Mouse (Mus musculus) yolk sac, embryonic 10.5 days (tissue): ENCODE results near the gene Cacna1d.

ENCODE experiments used
- DNase-seq: peaks from one replicate; pipeline ENCODE4 v3.0.0-alpha.2; 2017; ENCODE audit warnings: low spot score

Gene Cacna1d

DNA sequence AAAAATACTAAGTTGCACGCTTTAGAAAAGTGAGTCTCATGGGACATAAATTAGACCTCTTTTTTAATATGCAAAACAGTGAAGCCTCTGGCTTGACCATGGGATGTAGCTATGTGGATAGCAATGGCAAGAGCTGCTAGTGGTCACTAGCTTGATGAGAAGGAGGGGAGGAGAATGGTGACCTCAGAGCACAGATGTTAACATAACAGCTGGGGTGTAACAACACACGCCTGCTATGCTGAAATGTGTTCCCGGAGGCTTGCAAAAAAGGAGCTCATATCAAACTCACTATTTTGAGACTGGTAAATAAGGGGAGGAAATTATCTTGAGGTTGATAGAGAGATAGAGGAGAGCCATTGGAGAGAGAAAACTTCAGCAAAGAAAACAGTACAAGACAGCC lies 32.4 kb downstream of the Cacna1d start:
- no peak for DNase-seq

DNA sequence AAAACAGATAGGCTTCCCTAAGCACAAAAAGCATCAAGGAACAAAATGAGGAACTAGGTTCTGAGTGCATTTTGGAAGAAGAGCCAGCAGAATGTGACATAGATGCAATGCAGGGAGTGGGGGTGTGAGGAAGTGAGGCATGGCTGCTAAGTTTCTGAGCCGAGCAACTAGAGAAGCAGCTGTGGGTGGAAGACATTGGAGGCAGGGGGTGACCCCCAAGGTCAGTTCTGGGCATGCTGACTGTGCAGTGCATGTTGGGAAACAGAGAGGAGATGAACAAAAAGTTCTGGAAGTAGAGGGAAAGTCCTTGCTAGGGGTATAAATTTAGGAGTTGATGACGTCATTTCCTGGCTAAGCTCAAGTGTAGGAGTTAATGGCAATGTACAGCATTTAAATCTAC lies 33.4 kb downstream of the Cacna1d start:
- no peak for DNase-seq

DNA sequence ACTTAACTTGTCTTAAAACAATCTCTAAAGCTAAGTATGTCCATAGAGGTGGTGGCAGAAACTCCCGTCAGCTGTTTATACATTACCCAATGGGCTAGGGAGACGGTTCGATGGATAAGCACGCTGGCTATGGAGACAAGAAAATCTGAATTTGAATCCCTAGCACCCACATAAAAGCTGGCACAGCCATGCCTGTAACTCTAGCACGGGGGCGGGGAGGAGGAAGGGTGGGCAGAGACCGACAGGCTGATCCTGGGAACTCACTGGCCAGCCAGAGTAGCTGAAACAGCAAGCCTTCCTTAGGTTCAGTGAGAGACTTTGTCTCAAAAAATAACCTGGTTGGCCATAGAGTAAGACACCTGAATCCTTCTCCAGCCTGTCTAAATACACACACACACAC lies 33.8 kb downstream of the Cacna1d start:
- no peak for DNase-seq

DNA sequence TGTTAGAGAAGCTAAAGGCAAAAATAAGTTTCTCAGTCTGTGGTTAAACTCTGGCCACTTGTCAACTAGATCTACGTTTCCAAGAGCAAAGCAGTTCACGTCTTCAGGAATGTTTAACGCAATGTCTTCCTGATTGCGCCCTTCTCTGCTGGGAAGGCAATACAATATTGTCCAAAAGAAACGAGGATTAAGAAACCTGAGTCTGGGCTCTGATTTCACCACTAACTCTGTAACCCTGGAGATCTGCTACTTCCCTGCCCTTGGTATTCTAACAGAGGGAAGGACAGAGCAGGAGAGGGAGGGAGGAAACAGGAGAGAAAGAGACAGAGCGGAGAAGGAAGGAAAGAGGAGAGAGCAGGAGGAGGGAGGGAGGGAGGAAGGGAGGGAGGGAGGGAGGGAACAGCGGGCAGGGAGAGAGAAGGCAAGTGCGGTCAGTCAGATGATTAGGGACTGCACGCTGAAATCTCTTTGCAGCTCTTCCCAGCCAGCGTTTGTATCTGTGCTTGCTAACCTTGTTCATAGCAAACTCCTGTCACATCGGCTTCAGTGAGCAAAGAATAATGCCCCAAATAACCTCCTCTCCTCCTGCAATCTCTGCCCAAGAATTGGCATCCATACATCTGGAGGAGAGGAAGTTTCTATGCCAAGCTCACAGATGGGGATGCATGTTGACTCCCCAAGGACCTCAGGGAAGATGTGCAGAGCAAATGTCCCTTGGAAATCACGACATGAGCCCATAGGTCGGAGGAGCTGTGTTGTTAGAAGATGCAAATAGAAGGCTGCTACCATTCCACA lies 35.3 kb downstream of the Cacna1d start:
- no peak for DNase-seq

DNA sequence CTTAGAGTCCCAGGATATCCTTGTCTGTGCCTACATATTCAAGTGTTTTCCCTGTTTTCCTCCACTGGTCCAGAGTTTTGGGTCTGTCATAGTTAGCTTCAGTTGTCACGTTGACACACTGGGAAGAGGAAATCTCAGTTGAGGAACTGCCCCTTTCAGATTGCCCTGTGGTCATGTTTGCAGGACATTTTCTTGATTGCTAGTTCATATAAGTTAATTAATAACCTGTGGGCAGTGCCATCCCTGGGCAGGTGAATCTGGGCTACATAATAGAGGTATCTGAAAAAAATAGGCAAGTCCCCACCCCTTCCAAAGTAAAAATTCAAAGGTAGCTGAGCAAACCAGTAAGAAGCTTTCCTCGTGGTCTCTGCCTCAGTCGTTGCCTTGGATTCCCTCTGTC lies 51.3 kb downstream of the Cacna1d start:
- DNase-seq, result no peak

DNA sequence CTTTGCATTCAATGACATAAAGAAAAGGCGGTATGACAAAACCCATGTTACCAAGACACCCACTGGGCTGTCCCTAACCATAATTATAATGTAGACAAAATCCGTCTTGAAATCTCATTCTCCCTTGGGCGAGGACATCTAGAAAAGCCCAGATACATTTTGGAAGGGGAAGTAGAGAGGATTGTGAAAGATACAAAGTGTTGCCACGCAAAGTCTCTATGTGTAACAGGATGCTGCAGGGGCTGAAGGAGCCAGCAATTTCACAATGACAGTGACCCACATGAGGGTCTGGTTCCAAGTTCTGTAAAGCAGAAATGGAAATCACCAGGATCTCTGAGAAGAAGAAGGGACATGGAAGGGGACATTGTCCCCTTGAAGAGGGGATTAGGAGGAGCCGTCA lies 55.9 kb downstream of the Cacna1d start:
- DNase-seq, result no peak

DNA sequence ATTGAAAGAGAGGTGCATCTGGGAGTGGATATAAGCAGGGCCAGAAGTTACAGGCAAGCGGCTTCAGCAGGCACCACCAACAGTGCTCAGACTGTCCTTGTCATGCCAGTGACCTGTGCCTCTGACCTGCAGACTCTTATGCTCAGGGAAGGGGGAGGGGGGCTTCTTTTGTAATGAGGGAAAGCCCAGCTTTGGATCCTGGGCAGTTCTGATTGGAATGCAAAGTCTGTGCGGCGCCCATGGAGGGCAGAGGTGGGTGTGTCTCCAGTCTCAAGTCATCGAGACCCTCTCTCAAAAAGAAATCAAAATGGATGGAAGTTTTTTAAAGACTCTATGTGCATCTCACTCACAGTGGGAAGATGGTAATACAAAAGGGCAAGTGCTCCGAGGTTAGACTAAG lies 60.8 kb downstream of the Cacna1d start:
- no peak for DNase-seq

DNA sequence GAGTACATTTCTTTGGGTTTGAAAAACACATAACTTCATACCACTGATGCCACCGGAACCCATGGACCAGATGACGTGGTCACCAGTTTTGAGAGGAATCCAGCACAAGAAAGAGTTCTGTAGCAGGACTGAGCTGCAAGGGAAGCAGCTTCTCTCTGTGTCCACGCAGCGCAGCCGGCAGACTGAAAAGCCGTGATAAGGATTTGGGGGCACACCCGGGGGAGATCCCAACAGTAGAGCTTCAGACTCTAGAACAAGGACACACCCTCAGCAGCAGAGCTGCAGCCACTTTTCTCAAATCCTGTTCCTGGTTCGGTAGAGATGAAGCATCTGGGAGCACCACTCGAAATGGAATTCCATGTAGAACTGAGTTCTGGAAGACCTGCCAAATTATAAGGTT lies 61.2 kb downstream of the Cacna1d start:
- DNase-seq, result no peak

DNA sequence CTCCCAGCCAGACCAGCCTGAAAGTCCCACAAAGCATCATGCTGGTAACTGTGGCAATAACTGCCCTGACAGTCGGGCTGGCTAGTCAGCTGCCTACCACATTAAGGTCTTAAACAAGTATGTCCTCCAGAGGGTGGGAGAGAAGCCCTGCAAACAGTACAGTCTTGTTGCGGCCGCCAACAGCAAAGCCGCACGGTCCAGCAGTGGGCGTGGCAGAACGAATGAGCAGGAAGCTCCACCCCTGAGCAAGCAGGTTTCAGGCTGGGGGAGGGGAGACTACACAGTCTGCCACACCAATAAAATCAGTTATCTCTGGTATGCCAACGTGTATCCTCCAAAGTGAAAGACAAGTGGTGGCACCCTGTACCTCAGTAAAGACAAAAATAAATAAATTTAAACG lies 61.6 kb downstream of the Cacna1d start:
- DNase-seq, result no peak

DNA sequence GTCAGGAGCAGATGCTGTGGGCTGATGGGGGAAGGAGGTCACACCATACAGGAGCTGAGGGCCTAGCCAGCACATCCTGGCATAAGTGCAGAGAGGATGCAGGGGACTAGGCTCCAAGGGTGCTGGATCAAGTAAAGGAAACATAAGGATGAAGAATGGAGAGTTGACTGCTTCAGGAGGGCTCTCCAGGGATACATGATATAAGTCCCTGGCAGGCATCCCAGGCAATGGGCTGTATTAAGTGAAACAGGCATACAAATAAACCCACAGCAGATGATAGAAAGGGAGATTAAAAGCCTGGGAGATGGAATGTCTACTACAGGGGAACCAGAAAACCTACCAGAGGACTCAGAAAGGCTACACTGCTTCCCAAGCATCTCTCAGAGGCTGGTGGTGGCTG lies 62.5 kb downstream of the Cacna1d start:
- DNase-seq, result no peak

DNA sequence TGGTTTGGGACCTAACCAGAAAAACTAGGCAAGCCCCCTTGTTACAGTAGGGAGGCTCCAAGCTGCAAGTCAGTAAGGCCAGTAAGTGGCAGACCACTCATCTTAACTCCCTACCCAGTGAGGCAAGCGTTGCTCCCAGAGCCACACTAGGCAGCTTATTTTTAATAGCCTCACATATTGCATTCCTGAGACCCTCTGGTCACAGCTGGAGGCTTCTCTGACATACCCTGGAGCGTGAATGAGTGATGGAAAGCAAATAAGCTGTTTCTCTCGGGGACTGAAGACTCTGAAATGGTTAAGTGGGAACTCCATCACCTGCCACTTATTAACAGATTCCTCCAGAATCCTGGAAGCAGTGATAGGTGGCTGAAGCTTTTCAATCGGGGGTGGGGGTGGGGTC lies 65.4 kb downstream of the Cacna1d start:
- no peak for DNase-seq

DNA sequence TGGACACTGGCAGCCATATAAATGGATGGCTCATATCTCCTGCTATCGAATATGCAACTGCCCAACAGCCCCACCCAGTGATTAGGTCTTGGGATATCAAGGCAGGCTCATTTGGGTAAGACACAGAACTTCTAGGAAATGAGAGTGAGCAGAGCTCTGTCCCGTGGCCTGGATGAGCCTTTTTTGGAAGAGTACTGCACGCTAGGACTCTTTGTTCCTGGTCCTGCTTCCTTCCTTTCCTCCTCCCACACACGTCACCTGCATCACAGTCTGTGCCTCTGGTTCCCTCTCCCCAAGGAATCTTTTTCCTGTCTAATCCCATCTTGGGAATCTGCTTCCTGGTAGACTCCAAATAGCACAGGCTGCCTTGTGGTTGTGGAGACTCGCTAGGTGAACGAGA lies 66.1 kb downstream of the Cacna1d start:
- no peak for DNase-seq

DNA sequence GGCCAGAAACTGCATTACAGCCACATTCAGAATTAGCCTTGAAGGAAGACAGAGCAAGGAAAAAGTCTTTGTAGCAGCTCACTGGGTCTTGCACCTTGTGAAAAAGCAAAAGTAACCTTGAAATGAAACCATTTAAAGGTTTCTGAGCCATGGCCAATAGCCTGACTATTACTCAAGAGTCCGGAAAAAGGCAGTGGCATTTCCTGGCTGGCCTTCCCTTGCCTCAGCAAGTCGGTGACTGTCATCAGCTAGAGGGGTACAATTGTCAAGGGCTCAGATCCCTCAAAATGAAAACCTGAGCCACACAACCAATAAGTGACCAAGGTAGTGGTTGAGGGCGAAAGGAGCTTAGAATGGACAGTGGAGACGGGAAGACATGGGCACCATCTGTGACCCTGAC lies 66.6 kb downstream of the Cacna1d start:
- DNase-seq, result no peak

DNA sequence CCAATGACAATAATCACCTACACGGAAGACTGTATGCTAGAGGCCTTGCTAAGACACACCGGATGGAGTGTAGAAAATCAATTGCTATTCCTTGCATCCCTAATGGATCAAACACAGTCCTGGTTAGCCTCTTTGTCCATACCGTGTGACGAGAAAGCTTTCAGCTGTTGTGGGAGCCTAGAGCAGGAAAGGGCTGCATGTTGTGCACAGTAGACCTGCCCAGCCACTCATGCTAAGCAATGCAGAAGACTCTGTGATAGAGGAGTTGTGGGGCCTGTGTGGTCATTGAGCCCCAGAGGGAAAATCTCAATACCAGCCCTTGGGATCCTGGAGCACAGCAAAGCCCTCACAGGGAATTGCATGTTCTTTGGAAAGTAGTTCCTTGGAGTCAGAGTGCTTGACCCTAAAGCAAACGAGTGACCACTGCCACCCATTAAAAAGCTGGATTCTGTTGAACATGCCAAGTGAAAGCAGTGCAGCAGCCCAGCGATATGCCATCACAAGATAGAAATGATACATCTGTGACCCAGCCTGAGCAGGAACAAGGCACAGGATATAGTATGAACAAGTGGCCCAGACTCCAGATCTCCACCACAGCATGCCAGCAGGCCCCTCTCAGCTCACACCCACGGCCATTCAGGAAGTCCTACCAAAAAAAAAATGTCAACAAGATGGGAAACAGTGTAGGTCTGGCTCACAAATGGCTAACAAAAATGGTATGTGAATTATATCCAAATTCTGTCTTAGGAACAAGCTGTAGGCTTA lies 68.7 kb downstream of the Cacna1d start:
- DNase-seq, result no peak

DNA sequence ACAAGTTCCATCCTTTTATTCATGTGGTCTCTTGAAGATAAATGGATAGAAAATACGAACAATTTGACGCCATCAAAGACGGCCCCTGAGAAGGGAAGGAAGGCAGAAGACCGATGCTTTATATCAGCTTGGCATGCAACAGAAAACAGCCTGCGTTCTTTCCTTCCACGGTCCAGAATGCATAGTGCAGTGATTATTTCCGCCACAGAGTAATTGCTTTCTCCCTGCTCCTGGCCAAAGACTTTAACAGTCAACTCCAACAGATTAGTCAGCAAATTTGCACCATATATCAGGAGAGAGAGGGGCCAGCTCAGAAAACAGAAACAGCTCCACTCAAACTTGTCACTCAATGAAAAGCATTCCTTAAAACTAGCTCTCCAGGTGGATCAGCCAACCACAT lies 71.8 kb downstream of the Cacna1d start:
- no peak for DNase-seq

DNA sequence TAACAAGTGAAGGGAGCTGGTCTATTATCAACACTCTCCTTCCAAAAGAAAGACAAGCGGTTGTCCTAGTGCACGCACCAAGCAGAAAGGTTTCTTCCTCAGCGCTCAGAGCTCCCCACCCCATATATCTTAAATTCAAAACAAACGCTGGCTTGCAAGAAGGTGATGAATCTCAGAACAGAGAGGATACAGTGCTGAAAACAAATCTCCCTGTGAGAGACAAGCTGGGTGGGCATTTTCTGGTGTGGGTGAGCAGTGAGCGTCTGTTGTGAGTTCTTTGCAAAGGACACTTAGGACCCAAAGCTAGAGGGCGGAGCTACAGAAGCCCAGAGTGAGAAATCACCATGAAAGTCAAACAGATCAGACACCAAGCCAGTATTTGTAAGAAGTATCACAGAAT lies 72.2 kb downstream of the Cacna1d start:
- DNase-seq, result no peak

DNA sequence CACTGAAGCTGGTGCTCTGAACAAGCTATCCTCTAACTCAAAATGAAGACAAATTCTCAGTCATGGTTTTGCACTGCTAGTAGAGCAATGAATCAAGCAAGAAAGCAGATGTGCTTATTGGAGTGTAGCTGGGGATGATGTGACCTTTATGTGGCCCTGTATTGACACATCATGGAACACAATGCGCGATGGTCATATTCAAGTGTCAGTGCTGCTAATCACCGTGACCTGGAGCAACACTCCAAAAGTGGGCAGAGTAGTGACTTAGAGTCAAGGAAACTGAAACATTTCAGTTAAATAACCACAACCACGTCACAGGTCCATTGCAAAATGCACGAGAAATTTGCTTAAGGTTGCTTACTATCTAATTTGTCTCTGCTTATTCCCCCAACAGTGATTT lies 75.4 kb downstream of the Cacna1d start:
- no peak for DNase-seq

DNA sequence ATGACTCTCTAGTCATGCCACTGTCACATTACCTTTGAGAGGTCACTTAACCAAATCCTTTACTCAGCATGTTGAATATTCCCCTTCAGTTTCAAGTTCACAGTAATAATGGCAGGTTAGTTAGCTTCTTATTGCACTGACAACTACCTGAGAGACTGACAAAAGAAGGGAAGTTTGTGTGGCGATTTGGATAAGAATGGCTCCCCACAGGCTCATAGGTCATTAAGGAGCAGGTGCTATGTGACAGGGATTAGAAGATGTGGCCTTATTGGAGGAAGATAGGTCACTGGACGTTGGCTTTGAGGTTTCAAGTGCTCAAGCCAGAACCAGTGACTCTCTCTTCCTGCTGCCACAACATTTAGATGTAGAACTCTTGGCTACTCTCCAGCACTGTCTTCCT lies 77.1 kb downstream of the Cacna1d start:
- no peak for DNase-seq

DNA sequence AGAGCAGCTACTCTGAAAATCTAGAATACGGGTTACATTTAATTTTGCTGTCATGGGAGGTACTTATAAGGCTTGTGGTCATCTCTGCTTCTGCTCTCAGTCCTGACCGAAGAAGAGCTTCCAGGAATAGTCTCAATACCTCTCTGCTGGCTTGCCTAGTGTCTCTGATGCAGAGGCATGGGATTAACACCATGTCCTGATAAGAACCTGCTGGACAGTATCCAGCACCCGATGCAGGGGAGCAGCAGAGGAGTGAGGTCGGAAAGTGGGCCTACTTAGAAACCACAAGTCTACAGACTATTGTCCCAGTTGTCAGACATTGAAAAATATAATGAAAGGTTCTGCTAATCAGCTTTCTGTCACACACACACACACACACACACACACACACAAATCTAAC lies 81.9 kb downstream of the Cacna1d start:
- DNase-seq, result no peak

DNA sequence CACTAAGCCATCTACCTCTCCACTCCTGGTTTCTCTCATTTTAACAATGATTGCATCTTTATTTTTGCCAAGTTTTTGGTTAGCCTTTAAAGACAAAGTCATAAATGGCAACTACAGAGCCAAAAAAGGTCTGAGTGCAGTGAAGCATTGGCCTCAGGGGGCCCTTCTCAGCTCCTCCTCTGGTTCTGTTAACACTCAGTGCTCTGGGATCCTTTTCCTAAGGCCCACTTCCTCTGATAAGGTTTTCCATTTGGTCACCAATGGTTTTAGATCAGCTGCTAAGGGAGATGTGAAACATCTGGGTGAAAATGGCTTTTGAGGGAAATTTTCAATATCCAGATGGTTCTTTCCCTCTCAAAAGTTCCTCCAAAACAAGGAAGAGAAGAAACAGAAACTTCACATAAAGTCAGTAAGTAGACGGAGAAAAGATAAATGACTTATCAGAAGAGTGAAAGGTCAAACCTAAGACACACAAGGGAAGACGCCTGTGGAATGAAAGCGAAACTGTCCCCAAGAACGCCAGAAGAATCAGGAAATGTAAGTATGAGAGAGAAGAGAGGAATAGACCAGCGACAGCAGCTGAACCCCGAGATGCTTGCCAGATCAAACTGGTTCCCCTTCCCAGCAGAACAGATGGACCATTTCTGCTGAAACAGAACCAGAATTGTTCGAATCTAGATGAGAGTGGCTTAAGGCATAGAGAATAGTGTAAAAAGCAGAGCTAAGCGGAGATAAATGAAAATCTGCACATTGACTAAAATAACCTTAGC lies 85.6 kb downstream of the Cacna1d start:
- no peak for DNase-seq

DNA sequence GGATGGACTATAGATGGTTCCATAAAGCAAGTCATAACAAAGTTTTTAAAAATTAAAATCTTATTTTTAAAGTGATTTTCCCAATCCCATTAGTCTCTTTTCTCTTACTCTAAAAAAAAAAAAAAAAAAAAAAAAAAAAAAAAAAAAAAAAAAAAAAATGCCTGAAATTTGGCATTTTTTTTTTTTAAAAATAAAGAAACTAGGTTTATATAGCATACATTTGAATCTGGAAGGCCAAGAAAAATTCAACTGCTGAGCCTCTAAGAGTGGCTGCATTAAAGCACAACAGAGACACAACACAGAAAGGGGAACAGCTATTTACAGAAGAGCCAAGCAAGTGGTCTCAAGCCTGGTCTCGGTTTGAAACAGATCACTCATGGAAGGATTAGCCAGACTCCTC lies 112.9 kb downstream of the Cacna1d start:
- no peak for DNase-seq

DNA sequence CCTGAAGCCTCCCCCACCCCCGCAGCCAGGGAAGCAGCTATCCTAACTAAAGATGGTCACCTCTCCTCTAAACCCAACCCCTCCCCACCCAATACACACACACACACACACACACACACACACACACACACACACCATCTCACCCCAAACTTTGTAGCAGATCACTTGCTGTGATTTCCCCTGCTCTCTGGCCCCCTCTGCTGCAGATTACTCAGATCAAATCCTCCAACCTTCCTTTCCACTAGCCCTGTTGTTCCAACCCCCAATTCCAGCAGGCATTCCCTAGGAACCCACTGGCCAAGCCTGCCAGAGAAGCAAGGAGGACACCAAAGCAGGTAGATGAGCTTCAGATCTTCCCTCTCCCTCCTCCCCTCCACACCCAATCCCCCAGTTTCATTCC lies 118.4 kb downstream of the Cacna1d start:
- no peak for DNase-seq

DNA sequence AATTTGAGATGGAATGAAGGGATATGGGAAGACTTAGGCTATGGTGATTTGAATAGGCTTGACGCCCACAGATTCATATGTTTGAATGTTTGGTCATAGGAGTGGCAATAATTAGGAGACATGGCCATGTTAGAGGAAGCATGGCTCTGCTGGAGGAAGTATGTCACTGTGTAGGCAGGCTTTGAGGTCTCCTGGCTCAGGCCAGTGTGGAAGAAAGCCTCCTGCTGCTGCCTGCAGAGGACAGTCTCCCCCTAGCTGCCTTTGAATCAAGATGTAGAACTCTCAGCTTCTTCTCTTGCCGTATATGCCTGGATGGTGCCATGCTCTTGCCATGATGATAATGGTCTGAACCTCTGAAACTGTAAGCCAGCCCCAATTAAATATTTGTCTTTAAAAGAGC lies 120.2 kb downstream of the Cacna1d start:
- no peak for DNase-seq
